Mouse (Mus musculus) adrenal gland, adult 18-20 months (tissue): ENCODE measurements around the gene Lrfn3. TPM values are rescaled to one million over a fixed set of nuclear protein-coding genes. Genes with fewer than 3 reads are reported as not detected.
A peak's percentile ranks its signal among the peaks of the same experiment; 100 is the strongest.

Experiments
- DNase-seq, 2 experiments: peaks; one replicate each; pipeline ENCODE4 v3.0.0; 2021 to 2022; ENCODE audit warnings: low spot score in 2 of 2
- total RNA-seq, 2 experiments: library from RNA; stranded (reverse); gene quantifications; 1 replicate in 1 of 2; 2 replicates in 1 of 2; pipeline ENCODE4 v1.2.3; 2021

Lrfn3 gene
- total RNA-seq, 2 experiments from 2014 or later: 6.7 to 8.5 TPM

GRCm38 (mm10) chr7:30315559-30316529, 46.7 kb downstream of the Lrfn3 start:
- DNase-seq: no peak

DNA sequence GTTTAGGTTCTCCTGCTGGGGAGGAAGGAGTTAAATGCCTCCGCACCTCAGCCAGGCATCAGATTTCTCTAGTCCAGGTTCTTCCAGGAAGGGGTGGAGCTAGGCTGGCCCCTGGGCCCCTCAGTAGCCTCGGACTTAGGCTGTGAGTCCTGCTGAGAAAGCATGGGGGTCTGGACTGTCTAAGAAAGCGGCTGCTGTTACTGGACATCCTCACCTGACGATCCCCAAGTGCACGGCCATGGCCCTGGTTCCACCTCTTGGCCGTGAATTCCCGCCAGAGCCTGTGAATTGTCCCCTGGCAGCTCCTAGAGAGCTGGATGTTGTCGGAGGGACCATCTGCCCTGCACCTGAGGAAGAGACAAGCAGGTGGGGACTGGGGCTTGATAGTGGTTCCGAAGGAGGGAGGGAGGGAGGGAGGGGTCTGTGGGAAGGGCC, 47.8 kb downstream of the Lrfn3 start, which contains the start of gene Syne4:
TSS of gene Syne4 (plus strand) at position 87 of the 435 bp plus-strand sequence.
- no peak for DNase-seq

- DNase-seq: no peak
Observed at GRCm38 (mm10) chr7:30313666-30314320, 48.8 kb downstream of the Lrfn3 start.

DNA sequence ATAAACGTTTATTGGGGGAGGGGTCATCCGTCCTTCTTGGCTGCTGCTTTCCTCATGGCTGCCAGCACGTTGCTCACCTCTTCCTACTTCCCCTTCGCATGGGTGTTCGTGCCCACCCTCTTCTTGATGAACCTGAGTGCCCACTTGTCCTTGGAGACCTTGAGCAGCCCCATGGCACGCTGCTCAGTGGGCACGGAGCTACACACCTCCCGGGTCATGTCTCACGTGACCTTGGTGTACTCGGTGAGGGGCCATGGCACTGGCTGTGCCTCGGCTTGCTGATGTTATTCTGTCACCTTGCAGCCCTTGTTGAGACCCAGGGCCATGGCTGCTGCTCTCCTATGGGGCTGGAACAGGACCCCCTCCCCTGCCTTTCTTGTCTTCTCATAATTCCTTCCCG, 52.4 kb downstream of the Lrfn3 start:
- DNase-seq: no peak

DNA sequence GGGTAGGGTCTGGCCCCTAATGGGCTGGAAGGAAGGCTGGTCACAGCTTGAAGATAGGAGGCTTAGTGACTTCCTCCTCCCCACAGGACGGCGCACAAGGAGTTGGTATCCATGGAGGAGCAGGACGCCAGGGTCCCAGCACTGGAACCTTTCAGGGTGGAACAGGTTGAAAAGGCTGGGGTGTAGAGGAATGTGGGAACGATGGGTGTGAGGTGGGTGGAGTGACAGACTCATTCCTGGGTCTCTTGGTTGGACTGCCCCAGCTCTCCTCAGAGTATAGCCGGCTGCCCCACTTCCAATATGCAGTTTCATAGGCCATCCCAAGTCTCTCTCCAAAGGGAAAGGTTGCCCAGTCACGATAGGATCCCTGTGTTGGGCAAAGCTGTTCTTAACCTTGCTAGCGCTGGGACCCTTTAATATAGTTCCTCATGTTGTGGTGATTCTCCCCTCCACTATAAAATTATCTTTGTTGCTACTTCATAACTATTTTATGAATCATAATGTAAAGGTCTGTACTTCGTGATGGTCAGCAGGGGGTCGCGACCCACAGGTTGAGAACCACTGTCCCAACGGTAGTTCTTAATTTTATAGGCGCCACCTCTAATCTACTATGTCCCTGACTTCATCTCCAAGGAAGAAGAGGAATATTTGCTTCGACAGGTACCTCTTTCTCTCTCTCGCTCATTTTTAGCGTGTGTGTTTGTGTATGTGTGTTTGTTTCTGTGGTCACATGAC, 53.0 kb downstream of the Lrfn3 start:
- no peak for DNase-seq

DNA sequence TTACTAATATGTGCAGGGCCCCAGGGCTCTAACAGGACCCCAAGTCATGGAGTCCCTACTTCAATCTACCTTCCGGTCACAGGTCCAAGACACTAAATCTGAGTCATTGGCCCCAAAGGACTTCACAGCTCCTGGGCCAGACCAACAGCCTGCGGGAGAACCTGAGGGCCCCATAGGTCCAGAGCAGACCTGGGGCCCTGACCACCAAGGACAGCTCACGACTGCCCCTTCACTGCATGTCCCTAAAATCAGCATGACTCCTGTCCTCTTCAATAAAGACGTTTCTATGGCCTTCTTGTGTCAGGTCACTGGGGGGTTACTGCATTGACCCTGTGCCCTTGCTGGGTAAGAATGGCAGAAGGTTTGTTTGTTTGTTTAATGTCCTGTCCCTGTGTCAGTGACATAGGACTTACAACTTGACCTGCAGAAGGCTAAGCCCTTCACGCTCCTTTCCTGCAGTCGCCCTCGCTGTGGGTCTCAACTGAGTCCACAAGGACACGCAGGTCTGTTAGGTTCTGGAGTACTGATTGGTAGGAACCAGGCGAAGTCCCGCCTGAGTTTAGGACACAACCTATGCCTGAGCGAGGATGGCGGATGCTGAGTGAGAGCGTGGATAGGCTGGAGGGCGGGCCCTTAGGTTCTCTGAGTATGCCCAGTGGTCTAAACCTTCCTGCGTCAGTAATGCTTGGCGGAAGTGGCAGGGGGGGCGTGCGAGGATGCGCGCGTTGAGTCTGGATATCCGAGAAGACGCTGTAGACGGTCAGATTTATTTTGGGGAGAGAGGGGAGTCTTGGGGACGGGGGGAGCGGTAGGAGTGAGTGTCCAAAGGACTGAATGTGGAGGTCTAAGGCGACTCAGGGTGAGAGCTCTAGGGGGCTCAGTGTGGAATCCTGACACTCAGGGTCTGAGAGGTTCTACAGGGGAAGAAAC, 54.2 kb downstream of the Lrfn3 start, which contains the start of gene Alkbh6:
TSS of gene Alkbh6 (plus strand) at position 642 of the 930 bp plus-strand sequence.
- peak; percentile 79 to 80 for DNase-seq

DNA sequence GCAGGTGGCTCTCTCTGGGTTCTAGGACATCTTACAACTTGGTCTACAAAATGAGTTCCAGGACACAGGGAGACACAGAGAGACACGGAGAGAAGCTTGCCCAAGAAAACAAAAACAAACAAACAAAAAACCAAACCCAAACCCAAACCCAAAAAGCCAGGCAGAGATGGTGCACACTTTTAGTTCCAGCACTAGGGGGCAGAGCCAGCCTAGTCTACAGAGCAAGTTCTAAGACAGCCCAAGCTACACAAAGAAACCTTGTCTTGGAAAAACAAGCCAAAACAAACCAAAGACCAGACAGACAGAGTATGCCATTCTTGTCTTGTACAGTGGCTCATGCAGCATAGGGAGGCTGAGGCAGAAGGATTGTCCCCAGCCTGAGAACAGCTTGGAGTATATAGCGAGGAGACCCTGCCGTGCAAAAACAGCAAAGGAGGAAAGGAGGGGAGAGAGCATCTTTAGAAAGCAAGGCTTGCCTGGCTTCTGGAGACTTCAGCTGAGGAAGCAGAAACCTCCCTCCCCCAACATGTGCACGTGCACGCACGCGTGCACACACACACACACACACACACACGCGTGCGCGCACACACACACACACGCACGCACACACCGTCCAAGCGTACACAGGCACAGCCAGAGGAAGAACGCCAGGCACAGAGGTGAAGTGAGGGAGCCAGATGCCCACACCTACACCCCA, 56.3 kb downstream of the Lrfn3 start:
- DNase-seq: no peak

Other genes starting within 250 kb of the Lrfn3 start
- 1 to 10 TPM; 3.2 to 5.1 TPM for gene Zfp382, start 240.8 kb downstream of the Lrfn3 start, total RNA-seq
- 10 to 100 TPM; 48.5 to 54.2 TPM for gene Zfp146, start 193.0 kb downstream of the Lrfn3 start, total RNA-seq
- 100 to 1,000 TPM; 349 to 810 TPM for gene Cox7a1, start 178.6 kb downstream of the Lrfn3 start, total RNA-seq
- gene Capns1, start 164.0 kb downstream of the Lrfn3 start, total RNA-seq: 100 to 1,000 TPM; 575 to 621 TPM
- gene Polr2i, start 130.8 kb downstream of the Lrfn3 start, total RNA-seq: 10 to 100 TPM; 51.1 to 64.1 TPM
- gene Tbcb, start 130.5 kb downstream of the Lrfn3 start, total RNA-seq: 10 to 100 TPM; 86.2 to 93.6 TPM
- gene Ovol3, start 127.0 kb downstream of the Lrfn3 start, total RNA-seq: not detected
- under 1 TPM; 0.38 to 0.46 TPM for gene Thap8, start 82.7 kb downstream of the Lrfn3 start, total RNA-seq
- gene Wdr62, start 82.4 kb downstream of the Lrfn3 start, total RNA-seq: 1 to 10 TPM; 4.9 to 6.7 TPM
- gene Clip3, start 71.0 kb downstream of the Lrfn3 start, total RNA-seq: 10 to 100 TPM; 22.6 to 24.3 TPM
- 10 to 100 TPM; 56.3 to 74.8 TPM for gene Alkbh6, start 54.1 kb downstream of the Lrfn3 start, total RNA-seq
- gene Syne4, start 48.0 kb downstream of the Lrfn3 start, total RNA-seq: 10 to 100 TPM; 21.8 to 31.5 TPM
- gene E130208F15Rik, start 41.0 kb downstream of the Lrfn3 start, total RNA-seq: 1 to 10 TPM in 1 of 2 experiments, under 1 TPM in 1; 0.63 to 1.0 TPM
- gene Sdhaf1, start 38.9 kb downstream of the Lrfn3 start, total RNA-seq: 10 to 100 TPM in 1 of 2 experiments, 1 to 10 TPM in 1; 8.8 to 12.0 TPM
- gene Tyrobp, start 51.0 kb upstream of the Lrfn3 start, total RNA-seq: 10 to 100 TPM; 34.7 to 68.5 TPM
- 1 to 10 TPM; 1.5 to 1.9 TPM for gene Hcst, start 57.1 kb upstream of the Lrfn3 start, total RNA-seq
- 1 to 10 TPM; 1.6 to 2.0 TPM for gene Nfkbid, start 59.0 kb upstream of the Lrfn3 start, total RNA-seq
- gene Aplp1, start 82.8 kb upstream of the Lrfn3 start, total RNA-seq: 10 to 100 TPM; 31.8 to 40.6 TPM
- gene Kirrel2, start 94.9 kb upstream of the Lrfn3 start, total RNA-seq: not detected
- not detected for gene Nphs1, start 95.5 kb upstream of the Lrfn3 start, total RNA-seq
- 1 to 10 TPM in 1 of 2 experiments, not detected in 1; 1.2 TPM for gene Prodh2, start 130.8 kb upstream of the Lrfn3 start, total RNA-seq
- gene Arhgap33, start 172.3 kb upstream of the Lrfn3 start, total RNA-seq: 1 to 10 TPM; 1.8 to 2.7 TPM
- gene Hspb6, start 189.4 kb upstream of the Lrfn3 start, total RNA-seq: 10 to 100 TPM; 26.3 to 34.9 TPM
- gene Proser3, start 189.5 kb upstream of the Lrfn3 start, total RNA-seq: 1 to 10 TPM; 6.5 to 6.9 TPM
- 10 to 100 TPM; 47.0 to 59.3 TPM for gene Lin37, start 197.1 kb upstream of the Lrfn3 start, total RNA-seq
- gene U2af1l4, start 200.5 kb upstream of the Lrfn3 start, total RNA-seq: 10 to 100 TPM; 67.1 to 67.4 TPM
- gene Gm49396, start 200.6 kb upstream of the Lrfn3 start, total RNA-seq: 1 to 10 TPM; 4.6 to 8.2 TPM
- 100 to 1,000 TPM; 130 to 154 TPM for gene Psenen, start 200.9 kb upstream of the Lrfn3 start, total RNA-seq
- gene Igflr1, start 202.7 kb upstream of the Lrfn3 start, total RNA-seq: 1 to 10 TPM; 3.6 to 4.3 TPM
- gene Kmt2b, start 226.0 kb upstream of the Lrfn3 start, total RNA-seq: 10 to 100 TPM; 37.8 to 56.6 TPM
- under 1 TPM in 1 of 2 experiments, not detected in 1; 0.83 TPM for gene Zbtb32, start 236.1 kb upstream of the Lrfn3 start, total RNA-seq